Mouse (Mus musculus) layer of hippocampus, adult 8-10 months (tissue): ENCODE data around the gene Ttc7. TPM values are rescaled to one million over a fixed set of nuclear protein-coding genes. Genes with fewer than 3 reads are reported as not detected.
A peak's percentile ranks its signal among the peaks of the same experiment; 100 is the strongest.

Source experiments
- DNase-seq, 2 experiments: peaks; one replicate each; pipeline ENCODE4 v3.0.0; 2022; ENCODE audit warnings: low spot score in 2 of 2
- total RNA-seq, 4 experiments: library from RNA; stranded (reverse); gene quantifications; 2 replicates each; pipeline ENCODE4 v1.2.4; 2022

The Ttc7 gene
- total RNA-seq, 4 experiments from 2014 or later = 7.8 to 10.0 (median 8.5) TPM

- DNase-seq = no peak
Measured at GRCm38 (mm10) chr17:87312924-87313870, 30.5 kb downstream of the Ttc7 start.

GRCm38 (mm10) chr17:87314121-87314520 is 31.4 kb downstream of the Ttc7 start:
- no peak for DNase-seq

- DNase-seq = no peak
Measured at GRCm38 (mm10) chr17:87314530-87314946, 31.9 kb downstream of the Ttc7 start.

GRCm38 (mm10) chr17:87315021-87315531 is 32.4 kb downstream of the Ttc7 start:
- peak; percentile 87 to 94 for DNase-seq

- DNase-seq = no peak
Measured at GRCm38 (mm10) chr17:87315891-87316763, 33.4 kb downstream of the Ttc7 start.

GRCm38 (mm10) chr17:87317271-87317670 is 34.6 kb downstream of the Ttc7 start:
- no peak for DNase-seq

- DNase-seq = no peak
Measured at GRCm38 (mm10) chr17:87317947-87318346, 35.3 kb downstream of the Ttc7 start.

- DNase-seq = no peak
Measured at GRCm38 (mm10) chr17:87321673-87322072, 39.0 kb downstream of the Ttc7 start.

- no peak for DNase-seq
Measured at GRCm38 (mm10) chr17:87323215-87323614, 40.5 kb downstream of the Ttc7 start.

- peak in 1 of 2 experiments; percentile 41 for DNase-seq
Measured at GRCm38 (mm10) chr17:87325501-87325900, 42.8 kb downstream of the Ttc7 start.

- no peak for DNase-seq
Measured at GRCm38 (mm10) chr17:87326987-87327386, 44.3 kb downstream of the Ttc7 start.

GRCm38 (mm10) chr17:87327645-87328044 is 45.0 kb downstream of the Ttc7 start:
- peak in 1 of 2 experiments; percentile 42 for DNase-seq

GRCm38 (mm10) chr17:87328177-87328768 is 45.6 kb downstream of the Ttc7 start:
- DNase-seq = peak; percentile 77 to 79

GRCm38 (mm10) chr17:87329144-87329700 is 46.5 kb downstream of the Ttc7 start:
- DNase-seq = no peak

GRCm38 (mm10) chr17:87330250-87330920 is 47.7 kb downstream of the Ttc7 start:
- peak; percentile 79 to 88 for DNase-seq

GRCm38 (mm10) chr17:87330921-87331291 is 48.2 kb downstream of the Ttc7 start:
- DNase-seq = no peak

GRCm38 (mm10) chr17:87331336-87332141 is 48.9 kb downstream of the Ttc7 start:
- no peak for DNase-seq

- no peak for DNase-seq
Measured at GRCm38 (mm10) chr17:87332142-87332815, 49.6 kb downstream of the Ttc7 start.

- no peak for DNase-seq
Measured at GRCm38 (mm10) chr17:87332887-87333286, 50.2 kb downstream of the Ttc7 start.
